Mouse (Mus musculus) thymus, postnatal 4 days (tissue): ENCODE results near the gene Terf2.

Experiments
- DNase-seq: peaks from one replicate; pipeline ENCODE4 v3.0.0; 2021

The Terf2 gene

DNA sequence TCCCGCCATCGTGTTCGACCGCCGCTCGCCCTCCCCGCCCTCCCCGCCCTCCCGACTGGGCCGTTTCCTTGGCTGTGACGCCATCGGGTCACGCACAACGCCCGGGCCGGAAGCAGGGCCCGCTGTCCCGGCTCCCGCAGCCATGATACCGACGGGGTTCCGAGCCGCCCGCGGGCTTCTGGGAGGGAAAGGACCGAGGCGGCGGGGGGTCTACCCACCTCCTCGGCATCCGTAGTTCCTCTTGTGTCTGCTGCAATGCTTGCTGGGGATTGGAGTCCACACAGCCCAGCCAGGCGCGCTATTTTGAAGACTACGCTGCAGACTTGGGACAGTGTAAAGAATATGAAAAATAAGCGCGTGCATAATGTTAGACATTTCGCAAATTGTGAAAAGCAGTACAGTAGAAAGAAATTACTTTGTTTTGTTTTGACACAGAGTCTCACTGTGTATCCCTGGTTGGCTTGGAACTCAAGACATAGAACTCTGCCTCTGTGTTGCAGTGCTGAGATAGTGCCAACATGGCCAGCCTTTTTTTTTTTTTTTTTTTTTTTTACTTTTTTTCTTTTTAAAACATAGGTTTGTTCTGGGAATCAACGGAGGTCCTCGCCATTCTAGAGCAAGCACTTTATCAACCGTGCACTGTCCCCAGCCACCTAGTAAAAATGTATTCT, at the start of gene Terf2:
TSS of gene Terf2 (minus strand) at position 182 of the 671 bp plus-strand sequence.
- DNase-seq = peak; percentile 91

- DNase-seq = no peak
Measured at GRCm38 (mm10) chr8:107143501-107143900, 47.2 kb upstream of the Terf2 start.

DNA sequence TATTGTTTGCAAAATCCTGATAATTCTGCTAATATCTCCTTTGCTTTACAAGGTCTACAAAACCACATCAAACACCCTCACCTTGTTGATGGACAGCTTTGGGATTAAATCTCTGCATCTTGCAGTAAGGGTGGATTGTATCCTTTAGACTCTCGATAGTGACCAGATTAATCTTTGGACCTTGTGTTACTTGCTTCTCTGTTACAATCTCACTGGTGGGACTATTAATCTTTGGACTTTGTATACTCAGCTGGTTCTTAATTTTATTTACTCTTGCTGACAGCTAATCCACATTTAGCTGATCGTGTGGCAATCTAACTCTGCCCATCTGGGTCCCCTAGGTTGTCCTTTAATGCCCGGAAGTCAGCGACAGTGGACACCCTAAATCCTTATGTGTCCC, 46.2 kb upstream of the Terf2 start:
- no peak for DNase-seq

DNA sequence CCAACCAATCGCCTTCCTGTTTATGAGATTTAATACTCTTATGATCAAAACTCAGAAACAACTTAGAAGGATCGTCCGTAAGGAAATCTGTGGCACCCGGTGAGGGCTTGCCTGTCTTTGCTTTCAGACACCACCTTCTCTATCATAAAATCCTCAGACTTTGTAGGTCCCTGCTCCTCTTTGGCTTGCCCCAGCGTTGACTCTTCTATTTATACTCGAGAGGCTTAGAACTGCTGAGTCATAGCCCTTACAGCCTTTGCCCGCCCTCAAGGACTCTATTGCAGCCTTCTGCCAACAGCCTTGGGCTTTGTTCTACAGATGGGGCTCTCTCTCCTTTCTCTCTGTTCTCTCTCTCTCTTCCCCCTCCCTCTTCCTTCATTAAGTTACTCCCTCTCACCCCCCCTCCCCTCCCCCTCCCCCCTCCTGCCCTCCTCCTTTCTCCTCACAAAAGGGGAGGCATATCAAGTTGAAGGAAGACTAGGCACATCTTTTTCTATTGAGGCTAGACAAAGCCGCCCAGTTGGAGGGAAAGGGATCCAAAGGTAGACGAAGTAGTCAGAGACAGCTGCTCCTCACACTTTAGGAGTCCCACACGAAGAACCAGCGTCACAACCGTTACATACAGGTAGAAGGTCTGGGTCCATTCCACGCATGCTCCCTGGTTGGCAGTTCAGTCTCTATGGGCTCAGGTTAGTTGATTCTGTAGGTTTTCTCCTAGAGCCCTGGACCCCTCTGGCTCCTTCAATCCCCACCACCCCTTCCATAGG, 43.5 kb upstream of the Terf2 start:
- peak; percentile 53 for DNase-seq

DNA sequence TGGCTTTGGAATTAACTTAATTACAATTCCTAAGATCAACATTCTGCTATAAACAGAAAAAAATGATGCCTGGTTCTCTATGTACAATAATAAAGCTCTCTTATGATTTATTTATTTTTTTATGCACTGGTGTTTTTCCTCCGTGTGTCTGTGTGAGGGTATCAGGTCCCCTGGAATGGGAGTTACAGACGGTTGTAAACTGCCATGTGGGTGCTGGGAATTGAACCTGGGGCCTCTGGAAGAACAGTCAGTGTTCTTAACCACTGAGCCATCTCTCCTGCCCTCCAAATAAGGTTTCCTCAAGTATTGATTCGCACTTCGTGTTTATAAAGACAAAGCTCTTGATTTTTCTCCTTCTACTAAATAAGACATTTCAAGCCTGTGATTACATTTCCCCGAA, 42.0 kb upstream of the Terf2 start:
- DNase-seq = no peak

GRCm38 (mm10) chr8:107137591-107137990, 41.2 kb upstream of the Terf2 start:
- DNase-seq = no peak

GRCm38 (mm10) chr8:107136003-107136612, 39.8 kb upstream of the Terf2 start:
- DNase-seq = no peak

DNA sequence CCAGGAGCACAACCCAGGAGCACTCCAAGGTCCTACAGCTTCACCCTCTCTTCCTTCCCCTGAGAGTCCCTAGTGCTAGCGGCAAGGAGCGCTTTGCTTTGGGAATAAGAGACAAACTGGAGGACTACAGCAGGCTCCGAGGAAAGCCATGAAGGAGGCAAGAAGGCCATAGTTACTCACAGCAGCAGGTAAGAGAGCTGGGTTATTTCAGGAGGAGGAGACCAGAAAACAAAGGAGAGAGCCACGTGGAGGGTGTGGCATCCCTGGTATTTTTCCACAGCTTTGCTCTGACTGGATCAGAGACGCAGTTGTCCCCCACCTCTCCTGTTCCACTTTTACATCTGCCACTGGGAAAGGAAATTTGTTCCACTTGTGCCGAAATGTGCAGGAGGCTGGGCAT, 37.5 kb upstream of the Terf2 start:
- no peak for DNase-seq

- DNase-seq = no peak
Measured at GRCm38 (mm10) chr8:107132581-107133491, 36.5 kb upstream of the Terf2 start.

DNA sequence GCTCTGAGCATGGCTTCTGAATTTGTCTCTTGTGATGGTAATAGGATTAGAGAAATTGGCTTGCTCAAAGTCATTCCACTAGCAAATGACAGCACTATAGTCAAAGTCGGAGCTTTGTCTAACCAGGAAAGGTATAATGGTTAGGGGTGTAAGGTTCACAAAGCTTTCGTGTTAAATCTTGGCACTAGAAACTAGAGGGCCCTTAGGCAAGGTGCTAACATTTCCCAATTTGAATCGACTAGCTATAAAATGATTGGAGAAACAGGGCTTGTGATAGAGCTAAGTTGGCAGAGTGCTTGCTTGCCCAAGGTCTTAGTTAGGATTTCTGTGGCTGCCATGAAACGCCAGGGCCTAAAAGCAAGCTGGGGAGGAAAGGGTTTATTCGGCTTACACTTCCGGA, 33.7 kb upstream of the Terf2 start:
- DNase-seq = no peak

DNA sequence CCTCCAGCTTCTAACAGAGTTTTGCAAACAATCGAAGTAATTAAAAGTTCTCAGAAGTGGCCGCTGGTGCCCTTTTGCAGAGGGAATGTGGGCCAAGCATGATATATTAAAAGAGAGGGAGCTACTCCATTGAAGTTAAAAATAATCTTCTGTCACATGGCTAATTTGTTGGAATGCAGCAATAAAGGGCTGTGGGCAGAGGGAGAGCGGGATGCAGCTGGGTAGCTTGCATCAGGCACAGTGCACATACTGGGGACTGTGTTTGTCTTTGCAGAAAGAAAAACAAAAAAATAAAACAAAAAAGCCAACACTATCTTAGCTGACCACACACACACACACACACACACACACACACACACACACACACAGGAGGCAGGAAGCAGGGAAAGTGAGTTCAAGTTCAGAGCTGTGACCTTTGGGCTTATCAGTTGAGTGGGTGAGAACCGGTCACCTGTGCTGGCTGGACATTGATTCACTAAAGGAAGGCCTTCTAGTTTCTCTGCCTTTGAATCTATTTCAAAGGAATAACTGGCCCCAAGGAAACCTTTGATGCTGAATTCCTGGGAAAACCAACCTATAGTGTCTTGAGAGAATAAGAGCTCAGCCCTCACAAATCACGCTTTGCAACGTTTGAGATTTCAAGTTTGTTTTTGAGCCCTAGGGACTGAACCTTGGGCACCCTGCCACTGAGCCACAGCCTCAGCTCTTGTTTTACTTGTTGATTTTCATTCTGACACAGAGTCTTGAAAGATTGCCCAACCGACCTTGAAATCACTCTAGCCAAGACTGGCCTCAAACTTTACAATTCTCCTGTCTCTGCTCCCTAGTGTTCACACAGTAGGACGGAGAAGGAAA, 33.1 kb upstream of the Terf2 start:
- DNase-seq = no peak

- no peak for DNase-seq
Measured at GRCm38 (mm10) chr8:107124343-107124742, 28.0 kb upstream of the Terf2 start.

DNA sequence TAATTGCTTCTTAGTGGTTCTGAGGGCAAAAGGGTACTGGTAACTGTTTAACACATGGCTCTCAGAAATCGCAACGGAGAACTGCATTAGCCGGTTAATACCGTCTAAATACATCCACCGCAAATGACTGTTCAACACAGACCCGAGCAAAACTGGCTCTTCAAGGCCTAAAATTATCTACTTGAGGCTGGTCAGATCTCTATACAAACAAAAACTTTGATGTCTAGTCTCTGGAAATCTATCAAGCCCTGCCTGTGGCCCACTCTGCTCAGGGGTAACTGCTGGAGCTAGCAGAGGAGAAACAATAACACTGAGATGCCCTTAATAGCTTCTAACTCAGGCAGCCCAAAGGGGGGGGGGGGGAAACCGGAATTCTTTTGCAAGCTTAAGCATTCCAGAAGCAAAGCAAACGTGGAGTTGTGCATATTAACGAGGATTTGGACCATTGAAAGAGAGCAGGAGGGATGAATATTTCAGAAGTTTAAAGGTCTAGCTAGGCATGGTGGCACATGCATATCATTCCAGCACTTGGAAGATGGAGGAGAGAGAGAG, 26.8 kb upstream of the Terf2 start:
- no peak for DNase-seq

GRCm38 (mm10) chr8:107121681-107122291, 25.4 kb upstream of the Terf2 start:
- DNase-seq = no peak

- peak; percentile 27 for DNase-seq
Measured at GRCm38 (mm10) chr8:107120806-107121205, 24.5 kb upstream of the Terf2 start.

- DNase-seq = no peak
Measured at GRCm38 (mm10) chr8:107119412-107119811, 23.1 kb upstream of the Terf2 start.

DNA sequence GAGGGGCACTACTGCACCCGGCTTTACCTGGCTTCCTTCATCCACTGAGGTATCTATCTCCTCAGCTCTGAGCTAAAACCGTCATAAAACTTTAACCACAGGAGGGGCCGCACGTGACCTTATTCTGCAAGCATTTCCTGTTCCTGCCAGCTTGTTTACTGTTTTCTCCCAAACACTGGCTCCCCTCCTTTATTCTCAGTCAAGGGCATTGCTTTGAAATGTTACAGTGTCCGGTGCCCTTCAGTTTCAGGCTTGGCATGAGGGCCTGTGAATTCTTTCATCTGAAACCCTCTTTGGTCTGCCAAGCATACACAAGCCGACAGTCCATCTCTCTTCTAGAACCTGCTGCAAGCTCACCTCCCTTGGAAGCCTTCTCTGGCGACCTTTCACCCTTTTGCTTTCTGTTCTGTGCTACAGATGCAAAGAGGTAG, 22.5 kb upstream of the Terf2 start:
- DNase-seq = peak; percentile 68

DNA sequence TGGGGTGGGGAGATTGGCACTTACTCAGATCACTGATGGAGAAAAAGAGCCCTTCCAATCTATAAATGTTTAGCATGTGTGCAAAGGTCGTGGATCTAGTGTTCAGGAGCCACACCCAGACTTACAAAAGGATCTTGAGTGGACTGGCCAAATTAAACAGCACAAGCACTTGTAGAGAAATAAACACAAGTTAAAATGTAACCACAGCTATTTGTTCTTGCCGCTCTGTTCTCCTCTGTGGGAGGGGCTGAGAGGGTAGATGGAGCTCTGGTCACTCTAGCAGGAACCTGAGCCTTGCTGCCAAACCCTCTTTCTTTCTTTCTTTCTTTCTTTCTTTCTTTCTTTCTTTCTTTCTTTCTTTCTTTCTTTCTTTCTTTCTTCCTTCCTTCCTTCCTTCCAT, 20.7 kb upstream of the Terf2 start:
- no peak for DNase-seq

DNA sequence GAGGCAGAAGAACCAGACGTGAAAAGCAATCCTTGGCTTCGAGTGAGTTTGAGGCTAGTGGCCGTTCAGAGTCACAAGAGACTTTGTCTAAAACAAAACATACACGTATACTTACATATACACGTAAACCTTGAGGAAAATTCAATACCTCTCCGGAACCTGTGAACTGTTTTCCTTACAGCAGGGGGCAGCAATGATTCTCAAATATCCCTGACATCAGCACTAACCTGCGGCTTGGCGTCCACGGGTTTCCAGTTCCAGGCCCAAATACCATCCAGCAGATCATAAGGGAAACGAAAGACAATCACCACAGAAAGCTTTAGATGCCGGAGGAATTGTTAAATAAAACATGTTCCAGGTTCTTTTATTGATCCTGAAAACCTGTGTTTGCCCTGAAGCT, 19.7 kb upstream of the Terf2 start:
- DNase-seq = peak; percentile 85

GRCm38 (mm10) chr8:107115008-107115320, 18.6 kb upstream of the Terf2 start:
- no peak for DNase-seq
